Mouse (Mus musculus): ENCODE measurements around the gene Gm47996.

Gene Gm47996

DNA sequence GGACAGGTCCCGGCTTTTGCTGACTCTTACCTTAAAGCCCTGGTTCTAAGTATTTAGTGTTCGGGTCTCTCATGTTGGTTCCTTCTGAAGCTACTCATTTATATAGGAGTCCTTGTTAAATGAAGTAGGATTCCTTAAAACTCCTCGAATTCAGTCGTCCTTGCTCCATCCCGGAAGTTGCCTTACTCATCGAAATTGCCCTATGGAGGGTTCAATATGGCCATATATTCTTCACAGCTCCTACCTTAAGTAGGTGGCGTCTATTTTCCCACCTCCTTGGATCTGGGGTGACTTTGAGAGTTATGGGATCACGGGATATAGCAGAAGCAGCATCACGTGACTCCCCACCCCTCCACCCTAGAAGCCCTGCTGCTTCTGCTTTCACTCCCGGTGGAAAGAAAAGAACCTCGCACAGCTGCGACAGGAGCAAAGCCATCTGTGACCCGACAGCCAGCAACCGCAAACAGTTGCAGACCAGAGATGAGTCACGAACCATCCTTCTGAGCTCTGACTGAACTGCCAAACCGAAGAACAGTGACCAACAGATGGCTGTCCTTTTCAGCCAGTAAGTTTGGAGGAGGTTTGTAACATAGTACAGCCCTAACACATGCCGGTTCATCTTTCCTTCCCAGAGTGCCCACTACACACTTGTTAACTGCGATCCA lies 40.7 kb downstream of the Gm47996 start:
- DNase-seq = peak; percentile 91

DNA sequence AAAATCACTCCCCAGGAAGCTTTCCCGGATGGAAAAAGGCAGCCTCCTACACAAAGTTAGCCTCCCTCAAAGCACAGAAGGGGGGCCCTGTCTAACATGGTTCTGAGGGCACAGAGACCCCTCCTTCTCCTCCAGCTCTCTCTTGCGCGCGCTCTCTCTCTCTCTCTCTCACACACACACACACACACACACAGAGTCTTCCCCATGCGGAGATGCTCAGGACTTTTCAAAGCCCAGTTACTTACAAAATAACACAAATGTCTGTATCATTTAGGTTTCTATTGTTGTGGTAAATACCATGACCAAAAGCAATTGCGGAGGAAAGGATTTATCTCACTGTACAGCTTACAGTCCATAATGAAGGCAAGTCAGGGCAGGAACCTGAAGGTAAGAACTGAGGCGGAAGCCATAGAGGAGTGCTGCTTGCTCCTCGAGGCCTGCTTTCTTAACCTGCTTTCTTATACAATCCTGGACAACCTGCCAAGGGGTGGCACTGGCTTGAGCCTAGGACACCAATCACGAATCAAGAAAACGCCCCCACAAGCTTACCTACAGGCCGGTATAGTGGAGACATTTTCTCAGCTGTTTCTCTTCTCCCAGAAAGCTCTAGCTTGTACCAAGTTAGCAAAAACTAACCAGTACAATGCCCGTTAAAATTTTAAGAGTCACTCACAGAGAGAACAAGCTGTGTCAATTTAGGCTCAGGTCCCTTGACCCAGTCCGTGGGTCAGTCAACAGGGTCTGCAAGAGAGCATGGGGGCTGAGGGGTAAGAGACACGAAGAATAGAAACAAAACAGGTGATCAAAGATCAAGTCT lies 41.5 kb downstream of the Gm47996 start:
- DNase-seq = no peak

DNA sequence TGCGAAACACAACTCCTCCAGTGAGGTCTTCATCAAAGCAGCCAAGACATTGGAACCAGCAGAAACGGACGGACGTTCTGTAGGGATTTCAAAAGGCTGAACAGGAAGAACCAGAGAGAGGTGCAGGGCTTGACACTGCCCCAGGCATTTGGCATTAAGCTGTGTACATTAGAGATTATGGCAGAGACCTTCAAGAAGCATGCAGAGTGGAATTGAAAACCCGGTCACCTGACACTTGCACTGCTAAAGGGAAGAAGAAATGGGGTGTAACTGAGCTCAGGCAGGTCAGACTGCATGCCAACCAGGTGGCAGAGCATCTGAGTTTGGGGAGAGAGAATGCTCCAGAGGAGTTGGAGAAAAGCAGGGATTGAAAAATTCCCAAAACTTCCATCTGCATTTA lies 45.5 kb downstream of the Gm47996 start:
- no peak for DNase-seq

DNA sequence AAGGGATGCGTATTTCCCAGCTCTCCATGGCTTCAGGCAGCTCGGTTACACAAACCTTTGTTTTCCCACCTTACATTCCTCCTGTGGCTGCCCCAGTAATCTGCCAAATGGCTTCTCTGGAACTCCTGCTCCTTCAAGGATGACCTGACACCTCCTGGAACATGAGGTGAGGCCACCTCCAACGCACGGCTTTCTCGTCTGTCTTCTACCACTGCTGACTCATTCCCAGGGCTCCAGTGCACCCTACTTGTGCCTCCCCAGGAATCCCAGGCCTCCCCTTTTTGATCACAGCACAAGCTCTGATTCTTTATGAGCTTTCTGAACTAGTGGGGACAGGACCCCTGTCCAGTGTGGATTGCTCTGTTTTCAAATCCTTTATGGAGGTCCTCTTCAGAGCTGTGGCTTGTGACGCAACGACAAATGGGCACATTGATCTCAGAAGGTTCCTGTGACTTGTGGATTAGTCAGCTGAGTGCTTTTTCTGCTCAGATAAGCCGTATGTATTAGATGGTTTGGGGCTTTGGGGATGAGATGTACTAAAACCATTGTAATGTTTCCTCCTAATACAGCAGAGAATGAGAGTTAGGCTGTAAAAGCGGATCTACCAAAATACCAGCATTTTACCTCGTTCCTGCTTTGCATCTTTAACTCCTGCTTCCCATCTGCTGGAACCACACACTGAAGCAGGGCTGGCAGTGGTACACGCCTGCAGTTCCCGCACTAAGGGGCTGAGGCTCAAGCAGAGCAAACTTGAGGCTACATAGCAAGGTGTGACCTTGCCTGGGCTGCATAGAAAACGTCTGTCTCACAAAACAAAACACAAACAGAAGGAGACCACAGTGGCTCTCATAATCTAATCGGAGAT lies 48.4 kb downstream of the Gm47996 start:
- DNase-seq = no peak

DNA sequence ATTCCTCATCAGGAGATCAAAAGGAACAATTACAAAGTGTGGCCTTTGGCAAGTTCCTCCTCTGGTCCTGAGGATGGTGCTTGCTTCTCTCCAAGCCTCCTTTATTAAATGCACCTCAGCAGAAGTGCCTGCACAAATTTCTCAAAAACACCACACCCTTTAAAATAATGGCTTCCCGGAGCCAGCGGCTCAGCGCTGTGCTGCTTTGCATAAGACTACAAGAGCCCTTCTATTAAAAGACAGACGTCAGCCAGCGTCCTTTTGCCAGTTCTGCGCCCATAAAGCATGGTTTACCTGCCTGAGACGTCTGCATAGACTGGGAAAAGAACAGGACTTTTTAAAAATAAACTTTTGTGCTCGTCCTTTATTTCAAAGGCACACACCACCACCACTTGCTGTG lies 49.1 kb downstream of the Gm47996 start:
- no peak for DNase-seq

Measured in layer of hippocampus, adult 9-11 months (tissue).